ENCODE assay signal across 16 mouse cellular contexts in the genomic region with DNA sequence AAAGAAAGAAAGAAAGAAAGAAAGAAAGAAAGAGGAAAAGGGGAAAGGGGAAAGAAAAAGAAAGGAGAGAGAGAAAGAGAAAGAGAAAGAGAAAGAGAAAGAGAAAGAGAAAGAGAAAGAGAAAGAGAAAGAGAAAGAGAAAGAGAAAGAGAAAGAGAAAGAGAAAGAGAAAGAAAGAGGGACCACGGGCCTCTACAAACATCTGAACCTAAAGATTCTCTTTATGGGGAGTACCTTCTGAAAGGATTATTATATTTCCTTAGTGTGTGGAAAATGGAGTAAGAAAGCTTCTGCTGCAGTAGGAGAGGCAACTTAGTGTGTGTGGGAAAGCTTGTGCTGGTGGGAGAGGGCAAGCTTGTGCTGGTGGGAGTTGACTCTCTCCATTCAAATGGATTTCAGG.
"Had no signal": no experiment of that assay in that cellular context is flagged by ENCODE, and none has a peak within 500 bp of the region (broad histone marks: within the 10 kb centered on the region; RNA-seq: fewer than 3 reads in every experiment).

No protein-coding gene starts in this region.

- H3K4me3 ChIP-seq: neural tube, embryonic 13.5 days; neural tube, embryonic 15.5 days; stomach, embryonic 15.5 days had no signal

- H3K36me3 ChIP-seq: neural tube, embryonic 13.5 days; neural tube, embryonic 15.5 days; stomach, embryonic 15.5 days had no signal

- H3K27ac ChIP-seq: neural tube, embryonic 13.5 days; neural tube, embryonic 15.5 days; stomach, embryonic 15.5 days; stomach, postnatal 0 days had no signal

- H3K9me3 ChIP-seq: neural tube, embryonic 13.5 days; neural tube, embryonic 15.5 days; stomach, embryonic 15.5 days had no signal

- DNase-seq: retina, postnatal 1 day; right cerebral cortex, adult 18-20 months; right cerebral cortex, postnatal 14 days; right cerebral cortex, postnatal 25 days; right cerebral cortex, postnatal 4 days; spleen, adult 18-20 months; thymus, adult 18-20 months; thymus, adult 2 months; thymus, postnatal 14 days; thymus, postnatal 25 days; thymus, postnatal 36 days; thymus, postnatal 4 days had no signal

- H3K27me3 ChIP-seq: neural tube, embryonic 13.5 days; neural tube, embryonic 15.5 days; stomach, embryonic 15.5 days had no signal

- H3K4me2 ChIP-seq: neural tube, embryonic 13.5 days; neural tube, embryonic 15.5 days; stomach, embryonic 15.5 days had no signal

- H3K9ac ChIP-seq: neural tube, embryonic 13.5 days; neural tube, embryonic 15.5 days; stomach, embryonic 15.5 days had no signal

- H3K4me1 ChIP-seq: neural tube, embryonic 13.5 days; neural tube, embryonic 15.5 days; stomach, embryonic 15.5 days had no signal
